Mouse (Mus musculus) G1E (cell line): ENCODE measurements around the gene Aipl1. TPM values are rescaled to one million over a fixed set of nuclear protein-coding genes. Genes with fewer than 3 reads are reported as not detected.

Source experiments
- ATAC-seq: 2 replicates; pipeline ENCODE4 v1.8.0; 2016; ENCODE audit warnings: mild to moderate bottlenecking; ENCODE audit not compliant: insufficient number of reproducible peaks, poor library complexity, low FRiP score, severe bottlenecking; ENCODE audit errors: extremely low read depth
- DNase-seq: peaks from one replicate; pipeline ENCODE4 v3.0.0; 2012; ENCODE audit warnings: low spot score
- H3K27me3 ChIP-seq: 2 replicates; pipeline ENCODE4 v1.6.1; 2012; ENCODE audit warnings: mild to moderate bottlenecking, low read length, inconsistent platforms; ENCODE audit not compliant: insufficient read depth
- H3K36me3 ChIP-seq: replicated peaks from 2 replicates; pipeline ENCODE3; 2012; ENCODE audit warnings: mild to moderate bottlenecking, inconsistent platforms
- H3K4me1 ChIP-seq: 2 replicates; pipeline ENCODE4 v1.6.1; 2012; ENCODE audit warnings: low read depth, low read length, inconsistent platforms, mixed read lengths; ENCODE audit not compliant: insufficient read depth
- H3K4me3 ChIP-seq: 2 replicates; pipeline ENCODE4 v1.5.1; 2012; ENCODE audit warnings: low read depth, mild to moderate bottlenecking, inconsistent platforms, low read length, moderate library complexity, mixed read lengths
- H3K9me3 ChIP-seq: replicated peaks from 2 replicates; pipeline ENCODE4 v1.6.1; 2012; ENCODE audit warnings: inconsistent platforms
- CTCF ChIP-seq: IDR thresholded peaks from 2 replicates; pipeline ENCODE4 v1.5.1; 2012; ENCODE audit warnings: low read depth, low read length, inconsistent platforms, mixed read lengths
- GATA1 ChIP-seq: IDR thresholded peaks from 2 replicates; pipeline ENCODE4 v1.6.1; 2012; ENCODE audit warnings: borderline replicate concordance, low read length, inconsistent platforms, mixed read lengths
- GATA2 ChIP-seq: IDR thresholded peaks from 2 replicates; pipeline ENCODE4 v1.6.1; 2012; ENCODE audit warnings: low read depth, low read length, inconsistent platforms, borderline replicate concordance
- POLR2AphosphoS5 ChIP-seq: IDR thresholded peaks from 2 replicates; pipeline ENCODE4 v1.6.1; 2012; ENCODE audit warnings: low read depth, low read length, inconsistent platforms; ENCODE audit not compliant: insufficient replicate concordance
- TAL1 ChIP-seq: conservative IDR thresholded peaks from 2 replicates; pipeline ENCODE4 v1.6.1; 2012; ENCODE audit warnings: low read depth, low read length, inconsistent platforms, mixed read lengths
- polyA plus RNA-seq: library from polyadenylated mRNA; stranded (reverse); fragments of >175 nt; gene quantifications from 2 replicates; pipeline ENCODE4 v1.2.3, GENCODE M21; 2012
- total RNA-seq, 2 experiments: library from RNA; stranded (forward) in 1 of 2; stranded (reverse) in 1 of 2; fragments of 200-1000 nt in 1 of 2; fragments of >200 nt in 1 of 2; fragmentation: Nextera tagmentation in 1 of 2; gene quantifications; 2 replicates each; pipeline ENCODE4 v1.2.3; 2014 to 2017

Aipl1 gene
- total and polyA plus RNA-seq, 3 experiments: 0.05 TPM; not detected in 2

DNA sequence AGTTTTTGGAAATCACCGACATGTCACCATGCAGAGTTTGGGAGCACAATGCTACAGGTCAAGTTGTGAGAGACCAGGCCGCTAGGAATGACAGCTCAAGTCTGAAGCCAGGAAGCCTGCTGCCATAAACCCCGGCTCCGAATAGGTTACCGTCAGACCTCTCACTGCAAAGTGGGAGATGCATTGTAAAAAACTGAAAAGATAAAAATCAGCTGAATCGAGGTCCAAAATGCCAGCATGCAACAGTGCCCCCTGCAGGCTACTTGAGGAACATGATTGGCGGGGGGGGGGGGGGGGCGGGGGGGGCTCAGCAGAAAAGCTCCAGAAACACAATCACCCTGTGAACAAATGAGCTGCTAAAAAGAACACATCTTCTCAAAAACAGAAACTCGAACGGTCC, 13.7 kb downstream of the Aipl1 start:
- H3K36me3 ChIP-seq: no peaks in the 10 kb centered on the region
- H3K27me3 ChIP-seq: no peaks in the 10 kb centered on the region
- TF ChIP-seq GATA2 (no peak), CTCF (no peak), TAL1 (no peak), POLR2AphosphoS5 (no peak), GATA1 (no peak)
- no peak for DNase-seq
- no peak for ATAC-seq
- no peak overlapping the region for H3K4me3 ChIP-seq
- H3K4me1 ChIP-seq: no peaks in the 10 kb centered on the region
- H3K9me3 ChIP-seq: peaks cover 70% of the 10 kb centered on the region

DNA sequence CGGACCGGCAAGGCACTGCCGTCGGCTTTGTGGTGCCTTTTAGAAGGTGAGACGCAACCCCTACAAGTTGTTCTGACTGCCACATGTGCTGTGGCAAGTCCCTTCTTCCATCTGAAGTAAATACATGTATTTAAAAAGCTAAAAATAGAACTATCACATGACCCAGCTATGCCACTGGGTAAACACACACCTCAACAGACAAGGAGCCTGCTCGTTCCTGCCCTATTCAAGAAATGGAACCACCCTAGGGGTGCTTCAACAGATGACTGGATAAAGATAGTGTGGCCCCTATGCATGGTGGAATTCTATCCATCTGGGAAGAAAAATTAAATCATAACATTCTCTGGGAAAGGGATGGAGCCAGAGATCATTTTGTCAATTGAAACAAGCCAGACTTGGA, 14.5 kb downstream of the Aipl1 start:
- Histone ChIP-seq H3K4me3 (no peak overlapping the region), H3K27me3 (no peaks in the 10 kb centered on the region), H3K36me3 (no peaks in the 10 kb centered on the region), H3K4me1 (no peaks in the 10 kb centered on the region), H3K9me3 (peaks cover 73% of the 10 kb centered on the region)
- ATAC-seq (no peak), DNase-seq (no peak)
- TF ChIP-seq TAL1 (no peak), GATA1 (no peak)

DNA sequence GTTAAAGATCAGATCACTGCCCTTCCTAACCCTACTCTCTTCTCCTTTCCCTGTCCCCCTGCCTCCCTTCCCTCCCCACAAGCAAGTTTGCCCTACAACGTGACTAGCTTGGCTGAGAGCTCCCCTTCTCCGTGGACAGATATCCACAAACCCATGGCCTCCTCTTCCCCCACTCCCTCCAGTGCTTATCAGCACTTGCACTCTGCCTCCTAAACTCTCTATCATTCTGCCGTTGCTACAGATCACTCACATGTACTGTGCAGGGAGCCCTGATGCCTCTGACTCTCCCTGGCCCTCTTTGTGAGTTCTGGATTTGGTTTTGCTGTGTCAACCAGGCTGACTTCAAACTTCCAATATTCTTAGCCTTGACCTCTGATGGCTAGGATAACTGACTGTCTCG, 16.3 kb downstream of the Aipl1 start:
- ATAC-seq (no peak), DNase-seq (no peak)
- no peaks in the 10 kb centered on the region for H3K36me3 ChIP-seq
- H3K27me3 ChIP-seq: no peaks in the 10 kb centered on the region
- H3K4me1 ChIP-seq: no peaks in the 10 kb centered on the region
- H3K9me3 ChIP-seq: peaks cover 72% of the 10 kb centered on the region
- no peak for TF ChIP-seq GATA2
- TF ChIP-seq TAL1: no peak
- TF ChIP-seq CTCF: no peak
- TF ChIP-seq GATA1: no peak
- no peak for TF ChIP-seq POLR2AphosphoS5
- no peak overlapping the region for H3K4me3 ChIP-seq

DNA sequence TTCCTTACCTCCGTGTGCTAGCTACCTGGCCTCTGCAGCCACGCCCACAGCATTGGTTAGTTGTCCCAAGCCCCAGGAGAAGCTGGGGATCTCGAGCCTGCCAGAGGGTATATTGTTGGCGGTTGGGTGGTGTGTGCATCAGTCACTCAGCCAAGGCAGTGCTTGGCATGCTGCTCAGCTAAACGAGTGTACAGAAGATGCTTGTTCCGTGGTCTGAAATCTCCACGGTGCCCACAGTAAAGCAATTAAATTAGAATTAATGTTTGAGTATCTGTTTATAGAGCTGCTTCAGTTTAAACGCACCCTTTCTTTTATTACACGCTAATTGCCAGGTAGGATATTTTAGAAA, 20.1 kb downstream of the Aipl1 start:
- ATAC-seq (no peak), DNase-seq (no peak)
- Histone ChIP-seq H3K4me1 (no peaks in the 10 kb centered on the region), H3K36me3 (no peaks in the 10 kb centered on the region), H3K27me3 (no peaks in the 10 kb centered on the region), H3K4me3 (no peak overlapping the region), H3K9me3 (peaks cover 56% of the 10 kb centered on the region)
- no peak for TF ChIP-seq TAL1
- no peak for TF ChIP-seq GATA1
- TF ChIP-seq CTCF: no peak
- no peak for TF ChIP-seq GATA2
- TF ChIP-seq POLR2AphosphoS5: no peak

DNA sequence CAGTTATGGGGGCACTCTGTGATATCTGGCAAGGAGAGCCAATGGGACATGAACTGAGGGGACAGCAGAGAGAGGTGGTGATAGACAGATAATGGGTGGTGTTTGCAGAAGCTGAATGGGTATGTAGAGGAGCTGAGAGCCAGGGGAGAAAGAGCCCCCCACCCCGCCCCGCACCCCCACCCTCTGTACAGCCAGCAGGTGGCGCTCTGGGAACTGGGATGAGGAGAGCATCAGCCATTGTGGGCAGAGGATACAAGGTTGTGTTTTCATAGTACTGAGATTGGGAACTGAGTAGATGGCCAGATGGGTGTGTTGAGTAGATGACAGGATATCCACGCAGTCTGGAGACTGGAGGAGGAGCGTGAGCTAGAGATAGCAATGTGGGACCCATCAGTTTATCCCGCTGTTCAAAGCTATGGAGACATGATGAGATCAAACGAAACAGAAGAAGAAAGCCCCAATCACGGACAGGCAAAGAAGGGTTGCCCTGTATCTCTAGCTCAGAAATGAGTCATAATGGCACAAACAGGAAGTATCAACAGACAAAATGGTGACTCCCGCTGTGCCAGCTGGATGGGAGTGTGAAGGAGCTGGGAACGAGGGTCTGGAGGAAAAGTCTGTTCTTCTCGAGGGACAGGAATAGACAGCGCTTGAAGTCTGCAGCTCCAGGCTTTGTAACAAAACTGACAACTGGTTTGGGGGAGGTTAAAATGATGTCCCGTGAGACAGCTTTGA, 20.6 kb downstream of the Aipl1 start:
- no peaks in the 10 kb centered on the region for H3K4me1 ChIP-seq
- H3K4me3 ChIP-seq: no peak overlapping the region
- peaks cover 55% of the 10 kb centered on the region for H3K9me3 ChIP-seq
- H3K36me3 ChIP-seq: no peaks in the 10 kb centered on the region
- no peak for TF ChIP-seq POLR2AphosphoS5
- TF ChIP-seq CTCF: no peak
- no peak for TF ChIP-seq TAL1
- TF ChIP-seq GATA2: no peak
- no peak for TF ChIP-seq GATA1
- no peaks in the 10 kb centered on the region for H3K27me3 ChIP-seq
- DNase-seq (no peak), ATAC-seq (no peak)

DNA sequence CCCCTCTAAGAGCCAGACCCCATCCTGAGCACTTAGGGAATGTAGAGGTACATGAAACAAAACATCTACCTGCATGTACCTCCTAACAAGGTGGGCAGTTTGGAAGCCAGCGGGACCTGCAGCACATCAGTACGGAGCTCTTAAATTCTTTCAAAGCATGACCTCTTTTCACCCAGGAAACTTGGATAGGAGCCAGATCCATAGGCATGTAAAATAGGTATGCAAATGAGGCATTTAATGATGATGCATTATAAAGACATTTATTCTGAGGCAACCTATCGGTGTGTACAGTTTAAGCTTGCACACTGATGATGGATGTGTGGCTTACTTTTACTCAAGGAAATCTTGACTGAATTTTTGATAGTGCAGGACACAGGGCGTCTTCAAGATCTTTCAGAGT, 22.6 kb downstream of the Aipl1 start:
- H3K4me1 ChIP-seq: no peaks in the 10 kb centered on the region
- H3K4me3 ChIP-seq: no peak overlapping the region
- no peak for TF ChIP-seq GATA2
- no peak for TF ChIP-seq TAL1
- no peak for TF ChIP-seq POLR2AphosphoS5
- TF ChIP-seq CTCF: no peak
- TF ChIP-seq GATA1: no peak
- H3K9me3 ChIP-seq: peaks cover 52% of the 10 kb centered on the region
- ATAC-seq: no peak
- H3K27me3 ChIP-seq: no peaks in the 10 kb centered on the region
- H3K36me3 ChIP-seq: no peaks in the 10 kb centered on the region
- DNase-seq: no peak

DNA sequence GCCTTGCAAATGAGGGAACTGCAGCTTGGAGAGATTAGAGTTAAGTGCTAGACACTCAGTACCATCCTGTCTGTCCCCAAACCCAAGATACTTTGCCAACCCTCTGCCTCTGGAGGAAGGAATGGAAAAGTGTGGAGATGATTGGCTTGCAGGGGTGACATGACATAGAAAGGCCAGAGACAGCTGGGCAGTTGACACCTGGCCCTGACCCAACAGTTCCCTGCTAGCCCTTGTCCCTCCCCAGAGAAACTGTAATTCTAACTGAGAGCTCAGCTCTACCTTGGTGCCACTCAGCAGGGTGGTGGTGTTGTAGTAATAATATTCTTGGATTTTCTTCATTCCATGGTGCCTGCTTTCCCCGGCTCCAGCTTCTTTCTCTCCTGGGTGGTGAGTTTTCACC, 25.4 kb downstream of the Aipl1 start:
- no peak for DNase-seq
- TF ChIP-seq GATA1 (no peak), POLR2AphosphoS5 (no peak), GATA2 (no peak), CTCF (no peak), TAL1 (no peak)
- no peak for ATAC-seq
- Histone ChIP-seq H3K4me1 (no peaks in the 10 kb centered on the region), H3K9me3 (peaks cover 44% of the 10 kb centered on the region), H3K27me3 (no peaks in the 10 kb centered on the region), H3K4me3 (no peak overlapping the region), H3K36me3 (no peaks in the 10 kb centered on the region)
